Mouse (Mus musculus) naive thymus-derived CD4-positive, alpha-beta T cell, adult 2 months (primary cell): ENCODE data around the gene Hist1h3g.

Experiments
- DNase-seq: peaks from one replicate; pipeline ENCODE4 v3.0.0-alpha.2; 2011; ENCODE audit warnings: low read depth

Hist1h3g gene

GRCm38 (mm10) chr13:23535137-23536075 lies at the start of gene Hist1h3g:
TSS of gene Hist1h3g (plus strand) at chr13:23535422.
- peak; percentile 91 for DNase-seq

- peak; percentile 73 for DNase-seq
Measured at GRCm38 (mm10) chr13:23488400-23489322, 46.6 kb upstream of the Hist1h3g start, which contains the start of gene Btn2a2. TSS of gene Btn2a2 (minus strand) at chr13:23488857.

- no peak for DNase-seq
Measured at GRCm38 (mm10) chr13:23490863-23491262, 44.4 kb upstream of the Hist1h3g start.

DNA sequence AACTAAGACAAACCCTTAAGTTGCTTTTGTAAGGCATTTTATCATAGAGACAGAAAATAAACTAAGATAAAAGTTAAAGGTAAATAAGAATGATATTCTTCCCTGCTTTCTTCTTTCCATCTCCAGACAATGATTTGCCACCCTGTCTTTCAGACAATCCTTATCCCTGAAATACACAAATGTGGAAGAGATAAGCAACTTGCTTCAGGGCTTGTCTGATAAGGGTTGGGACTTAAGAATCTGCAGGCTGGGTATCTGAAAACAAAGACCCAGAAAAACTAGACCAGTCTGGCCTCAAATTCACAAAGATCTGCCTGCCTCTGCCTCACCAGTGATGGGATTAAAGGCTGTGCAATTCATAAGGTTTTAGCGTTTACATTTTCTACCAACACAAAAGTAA lies 44.0 kb upstream of the Hist1h3g start:
- no peak for DNase-seq

- DNase-seq = no peak
Measured at GRCm38 (mm10) chr13:23491990-23492389, 43.2 kb upstream of the Hist1h3g start.

DNA sequence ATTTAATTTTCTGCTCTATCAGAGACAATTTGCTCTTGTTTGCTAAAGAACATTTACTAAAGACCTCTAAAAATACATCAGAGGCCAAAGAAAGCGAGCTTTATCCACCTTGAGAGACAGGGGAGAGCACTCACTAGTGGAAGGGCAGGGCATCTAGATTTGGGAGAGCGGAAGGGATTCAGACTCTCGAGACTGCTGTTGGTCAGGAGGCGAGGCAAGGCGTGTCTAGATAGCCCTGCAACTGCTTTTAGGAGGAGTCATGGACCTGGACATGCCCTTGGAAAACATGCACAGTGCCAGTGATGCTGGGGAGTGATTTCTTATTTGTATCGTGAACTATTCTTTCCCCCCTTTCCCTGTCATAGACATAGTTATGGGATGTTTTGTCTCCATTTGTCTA lies 39.7 kb upstream of the Hist1h3g start:
- DNase-seq = no peak

GRCm38 (mm10) chr13:23497656-23498321 lies 37.4 kb upstream of the Hist1h3g start:
- DNase-seq = no peak

- no peak for DNase-seq
Measured at GRCm38 (mm10) chr13:23498653-23499052, 36.6 kb upstream of the Hist1h3g start.

- DNase-seq = no peak
Measured at GRCm38 (mm10) chr13:23499943-23500342, 35.3 kb upstream of the Hist1h3g start.

DNA sequence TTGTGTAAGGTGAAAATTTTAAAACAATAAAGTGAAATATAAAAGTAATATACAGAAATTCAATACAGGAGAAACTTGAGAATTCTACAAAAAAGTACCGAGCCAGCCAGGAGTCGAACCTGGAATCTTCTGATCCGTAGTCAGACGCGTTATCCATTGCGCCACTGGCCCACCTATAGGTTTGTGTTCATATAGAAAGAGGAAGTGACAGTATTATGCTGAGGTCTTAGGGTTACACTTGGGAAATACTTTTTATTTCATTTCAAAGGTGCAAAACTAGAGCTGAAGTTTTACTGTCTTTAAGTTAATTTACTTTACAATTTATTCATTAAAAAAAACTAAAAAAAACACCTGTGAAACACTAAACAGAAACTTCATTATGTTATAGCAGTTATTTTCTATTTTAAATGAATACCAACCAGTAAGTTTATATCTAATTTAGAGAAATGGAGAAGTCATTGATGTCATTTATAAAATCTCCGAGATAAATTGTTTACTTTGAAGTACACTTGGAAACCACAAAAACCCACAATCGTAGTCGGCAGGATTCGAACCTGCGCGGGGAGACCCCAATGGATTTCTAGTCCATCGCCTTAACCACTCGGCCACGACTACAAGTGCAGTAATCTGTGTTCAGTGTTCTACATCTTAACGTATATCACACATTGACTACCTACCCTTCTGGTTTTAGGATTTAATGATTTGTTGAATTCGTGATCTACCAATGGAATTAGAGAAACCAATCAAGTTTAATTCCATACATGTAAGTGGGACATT lies 34.6 kb upstream of the Hist1h3g start:
- DNase-seq = peak; percentile 73

- no peak for DNase-seq
Measured at GRCm38 (mm10) chr13:23501511-23501910, 33.7 kb upstream of the Hist1h3g start.

GRCm38 (mm10) chr13:23502031-23502567 lies 33.1 kb upstream of the Hist1h3g start:
- no peak for DNase-seq

- DNase-seq = no peak
Measured at GRCm38 (mm10) chr13:23502916-23503315, 32.3 kb upstream of the Hist1h3g start.

DNA sequence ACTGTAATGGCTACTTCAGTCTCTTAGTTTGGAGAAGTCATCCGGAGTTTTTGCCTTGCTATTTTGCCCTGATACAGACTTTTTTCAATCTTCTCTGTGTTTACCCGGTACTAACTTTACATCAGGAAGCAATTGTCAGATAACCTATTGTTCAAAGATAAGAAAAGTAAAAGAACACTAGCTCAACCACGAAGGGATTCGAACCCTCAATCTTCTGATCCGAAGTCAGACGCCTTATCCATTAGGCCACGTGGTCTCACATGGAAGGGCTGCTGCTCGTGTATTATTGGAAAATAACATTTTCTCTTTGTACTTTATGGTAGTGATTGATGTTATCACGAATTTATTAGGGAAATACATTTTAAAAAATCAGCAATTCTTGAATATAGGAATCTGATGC lies 31.4 kb upstream of the Hist1h3g start:
- peak; percentile 69 for DNase-seq

- DNase-seq = no peak
Measured at GRCm38 (mm10) chr13:23505662-23506345, 29.4 kb upstream of the Hist1h3g start.

DNA sequence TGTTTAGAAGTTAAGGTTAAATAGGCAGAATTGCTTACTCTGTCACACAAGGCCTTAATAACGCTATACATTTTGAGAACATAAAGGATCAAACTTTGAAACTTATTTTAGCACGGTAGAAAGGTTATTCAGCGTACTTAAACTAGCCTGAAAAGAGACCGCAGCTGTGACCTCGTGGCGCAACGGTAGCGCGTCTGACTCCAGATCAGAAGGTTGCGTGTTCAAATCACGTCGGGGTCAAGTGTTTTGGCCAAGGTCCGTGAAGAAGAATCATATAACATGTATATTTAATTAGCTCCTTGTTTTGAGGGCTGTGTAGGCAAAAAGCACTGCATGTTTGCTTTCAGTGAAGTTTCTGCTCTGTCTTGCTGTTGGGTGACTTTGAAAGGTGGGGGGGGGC lies 28.9 kb upstream of the Hist1h3g start:
- DNase-seq = peak; percentile 72

GRCm38 (mm10) chr13:23506819-23507515 lies 28.3 kb upstream of the Hist1h3g start:
- no peak for DNase-seq

DNA sequence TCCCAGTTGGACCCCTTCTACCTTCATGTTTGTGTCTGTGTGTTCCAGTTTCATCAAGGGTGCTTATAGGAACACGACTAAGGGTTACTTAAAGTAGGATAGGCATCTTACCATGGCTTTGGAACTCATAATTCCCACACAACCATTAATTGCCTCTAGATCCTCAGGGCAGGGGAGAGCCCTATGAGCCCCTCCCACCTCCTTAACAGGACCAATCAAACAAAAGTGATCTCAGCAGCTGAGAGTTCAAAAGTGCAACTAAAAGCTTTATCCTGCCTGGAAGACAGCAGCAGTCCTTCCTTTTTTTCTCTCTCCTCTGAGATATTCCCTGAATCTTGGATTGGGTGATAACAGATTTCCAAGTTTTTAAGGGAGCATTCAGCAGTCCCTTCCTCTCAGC lies 25.1 kb upstream of the Hist1h3g start:
- DNase-seq = no peak

GRCm38 (mm10) chr13:23513517-23513916 lies 21.7 kb upstream of the Hist1h3g start:
- no peak for DNase-seq

- DNase-seq = no peak
Measured at GRCm38 (mm10) chr13:23515281-23515680, 19.9 kb upstream of the Hist1h3g start.
